Mouse (Mus musculus) layer of hippocampus, adult 9-10 months (tissue): ENCODE data around the gene Phxr2.

Experiments
- DNase-seq: peaks from one replicate; pipeline ENCODE4 v3.0.0; 2022; ENCODE audit warnings: low spot score

Phxr2 gene

DNA sequence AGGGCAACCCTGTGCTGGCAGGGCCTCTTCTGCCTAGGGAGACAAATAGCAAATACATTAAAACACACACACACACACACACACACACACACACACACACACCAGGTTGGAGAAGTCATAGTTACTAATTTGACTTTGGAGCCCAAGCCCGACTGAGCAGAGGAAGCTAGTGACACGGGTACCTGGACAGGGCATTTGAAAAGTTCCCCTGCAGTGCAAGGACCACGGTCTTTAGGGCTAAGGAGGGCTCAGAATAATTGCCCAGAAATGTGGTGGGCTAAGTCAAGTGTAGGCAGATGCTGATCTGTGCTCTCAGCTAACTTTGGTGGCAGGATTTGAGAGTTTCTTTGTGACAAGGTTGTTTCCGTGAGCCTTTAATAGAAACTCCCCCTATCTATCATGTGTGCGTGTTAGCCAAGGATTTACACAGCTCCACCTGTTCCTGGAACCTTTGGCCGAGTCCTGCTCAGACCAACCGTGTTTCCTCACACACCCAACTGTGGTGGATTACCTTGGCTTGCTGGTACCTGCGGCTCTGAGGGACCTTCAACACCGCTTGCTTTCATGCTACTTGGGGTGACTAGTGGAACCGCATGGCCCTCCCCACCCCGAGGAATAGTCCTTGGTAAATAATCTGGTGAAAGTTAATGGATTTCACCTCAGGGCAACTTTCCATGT, 6.6 kb upstream of the Phxr2 start:
- no peak for DNase-seq

DNA sequence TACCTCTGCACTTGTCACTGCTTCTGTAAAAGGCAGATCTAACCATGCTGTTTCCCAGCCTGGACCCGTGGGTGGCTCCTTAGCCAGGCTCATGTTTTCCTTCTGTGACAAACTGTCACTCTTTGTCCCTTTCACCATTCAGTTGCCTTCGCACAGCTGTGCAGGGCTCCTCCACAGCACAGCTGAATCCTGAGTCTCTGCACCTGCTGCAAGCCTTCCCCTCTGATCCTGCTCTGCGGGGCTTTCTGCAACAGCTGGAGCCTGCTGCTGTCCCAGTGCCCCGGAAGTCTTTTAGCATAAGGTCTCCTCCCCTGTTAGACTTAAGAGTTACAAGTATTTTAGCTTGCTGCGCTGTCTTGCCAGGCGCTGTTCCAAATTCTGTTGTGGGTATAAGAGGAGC, 6.1 kb upstream of the Phxr2 start:
- no peak for DNase-seq

DNA sequence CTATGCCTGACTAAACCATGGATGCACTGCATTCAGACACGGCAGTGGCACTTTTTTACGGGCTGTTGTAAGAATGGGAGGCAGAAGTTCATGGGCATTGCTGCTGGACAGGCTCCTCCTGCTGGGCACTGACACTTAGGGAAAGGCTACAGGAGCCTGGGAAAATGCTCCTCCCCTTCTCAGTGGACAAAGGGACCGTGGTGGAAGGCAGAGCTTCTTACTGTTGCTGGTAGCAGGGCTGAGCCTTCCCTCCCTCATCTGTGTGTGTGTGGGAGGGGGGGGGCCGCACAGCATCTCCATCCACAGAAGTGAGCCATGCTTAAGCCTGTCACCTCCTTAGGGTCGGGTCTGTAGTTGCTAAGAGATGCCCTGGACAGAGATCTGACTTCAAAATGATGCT, 5.2 kb upstream of the Phxr2 start:
- no peak for DNase-seq

GRCm38 (mm10) chr10:99130611-99131010, 4.5 kb upstream of the Phxr2 start:
- no peak for DNase-seq

GRCm38 (mm10) chr10:99127691-99128261, 1.7 kb upstream of the Phxr2 start:
- DNase-seq, result no peak

GRCm38 (mm10) chr10:99126954-99127353, 829 bp upstream of the Phxr2 start:
- no peak for DNase-seq

GRCm38 (mm10) chr10:99119471-99119870, 6.7 kb downstream of the Phxr2 start:
- no peak for DNase-seq

GRCm38 (mm10) chr10:99118697-99119096, 7.4 kb downstream of the Phxr2 start:
- no peak for DNase-seq

DNA sequence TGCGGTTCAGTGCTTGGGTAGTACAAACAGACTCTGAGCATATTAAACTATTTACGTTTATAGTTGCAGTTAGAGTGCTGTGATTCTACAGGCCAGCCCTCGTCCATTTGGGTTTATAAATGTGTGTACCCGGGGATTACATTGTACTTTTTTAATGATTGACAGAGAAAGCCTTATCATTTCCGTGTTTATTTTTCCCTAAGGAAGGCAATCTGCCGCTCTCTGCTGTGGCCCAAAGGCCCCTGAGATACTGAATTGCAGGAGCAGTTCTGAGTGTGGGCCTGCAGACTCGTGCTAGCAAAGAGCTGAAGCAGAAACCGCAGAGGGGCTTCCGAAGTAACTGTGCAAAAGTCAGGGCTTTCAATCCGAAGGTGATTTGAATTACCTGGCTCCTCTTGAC, 8.2 kb downstream of the Phxr2 start:
- no peak for DNase-seq

DNA sequence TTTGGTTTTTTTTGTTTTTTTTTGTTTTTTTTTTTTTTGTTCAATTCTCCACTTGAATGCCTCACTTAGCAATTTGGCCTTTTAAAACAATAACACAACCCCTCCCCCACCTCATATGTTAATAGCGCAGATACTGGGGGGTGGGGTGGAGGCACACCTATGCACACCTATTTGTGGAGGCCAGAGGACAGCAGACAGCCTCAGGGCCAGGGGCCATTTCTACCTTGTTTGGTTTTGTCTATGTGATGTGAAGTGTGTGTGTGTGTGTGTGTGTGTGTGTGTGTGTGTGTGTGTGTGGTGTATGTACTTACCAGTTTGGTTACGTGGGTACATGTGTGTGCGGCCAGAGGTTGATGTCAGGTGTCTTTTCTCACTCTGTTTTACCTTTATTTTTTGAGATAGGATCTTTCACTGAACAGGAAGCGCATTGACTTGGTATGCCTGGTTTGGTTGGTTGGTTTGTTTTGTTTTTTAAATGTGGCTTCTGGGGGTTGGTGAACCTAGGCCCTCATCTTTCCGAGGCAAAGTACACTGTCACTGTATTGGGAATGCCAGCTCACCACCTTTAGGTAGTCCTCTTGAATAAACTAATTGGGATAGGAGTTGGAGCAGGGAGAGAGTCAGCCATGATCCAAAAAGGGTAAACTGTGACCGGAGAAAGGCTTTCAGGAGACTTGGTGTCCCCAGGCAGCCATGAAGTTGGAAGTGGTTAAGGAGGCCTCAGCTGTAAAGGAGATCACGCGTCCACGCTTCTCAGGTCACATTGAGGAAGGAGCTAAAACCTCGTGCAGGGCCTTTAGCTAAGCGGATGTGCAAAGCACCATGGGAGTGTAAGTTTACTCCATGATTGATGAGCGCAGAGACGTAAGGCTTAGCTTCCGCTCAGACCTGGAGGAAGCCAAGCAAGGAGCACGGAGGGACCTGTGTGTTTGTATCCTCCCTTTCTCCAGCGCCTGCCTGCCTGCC, 9.2 kb downstream of the Phxr2 start:
- no peak for DNase-seq

- no peak for DNase-seq
Measured at GRCm38 (mm10) chr10:99116237-99116632, 9.9 kb downstream of the Phxr2 start.

- DNase-seq, result no peak
Measured at GRCm38 (mm10) chr10:99115471-99116236, 10.5 kb downstream of the Phxr2 start.

DNA sequence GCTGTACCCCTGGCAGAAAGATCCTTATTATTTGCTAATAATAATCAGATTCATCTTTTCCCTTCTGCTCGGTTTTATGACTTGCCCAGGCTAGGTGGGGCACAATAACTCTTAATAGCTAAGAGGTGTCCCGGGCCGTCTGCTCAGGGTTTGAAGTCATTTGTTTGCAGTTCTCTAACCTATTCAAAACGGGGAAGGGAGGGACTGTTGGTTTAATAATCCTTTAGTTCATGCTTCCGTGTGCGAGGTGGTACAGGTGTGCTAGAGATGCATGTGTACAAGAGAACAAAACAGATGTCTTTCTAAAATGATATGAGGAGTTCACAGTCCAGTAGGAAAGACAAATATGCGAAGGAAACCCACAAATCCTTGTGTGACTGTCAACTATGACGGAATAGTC, 11.8 kb downstream of the Phxr2 start:
- no peak for DNase-seq

DNA sequence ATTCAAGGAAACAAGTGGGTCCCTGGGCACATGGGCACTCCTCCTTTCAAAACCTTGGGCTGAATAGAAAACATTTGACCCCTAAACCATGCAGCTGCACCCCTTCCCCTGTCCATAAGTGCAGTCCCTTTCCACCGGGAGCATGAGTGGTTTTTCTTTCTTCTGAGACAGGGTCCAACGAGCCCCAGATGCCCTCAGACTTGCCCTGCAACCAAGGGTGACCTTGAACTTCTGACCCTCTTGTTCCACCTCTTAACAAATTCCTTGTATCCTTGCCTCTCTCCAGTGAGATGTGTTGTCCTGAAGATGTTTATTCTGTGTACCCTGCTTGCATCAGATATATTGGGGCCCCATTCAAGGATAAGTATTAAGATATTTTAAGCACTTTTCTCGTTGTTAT, 12.6 kb downstream of the Phxr2 start:
- DNase-seq, result no peak

- DNase-seq, result no peak
Measured at GRCm38 (mm10) chr10:99108431-99108982, 17.6 kb downstream of the Phxr2 start.

- no peak for DNase-seq
Measured at GRCm38 (mm10) chr10:99107964-99108363, 18.2 kb downstream of the Phxr2 start, which contains the start of gene Galnt4. TSS of gene Galnt4 (plus strand) at chr10:99108159.

DNA sequence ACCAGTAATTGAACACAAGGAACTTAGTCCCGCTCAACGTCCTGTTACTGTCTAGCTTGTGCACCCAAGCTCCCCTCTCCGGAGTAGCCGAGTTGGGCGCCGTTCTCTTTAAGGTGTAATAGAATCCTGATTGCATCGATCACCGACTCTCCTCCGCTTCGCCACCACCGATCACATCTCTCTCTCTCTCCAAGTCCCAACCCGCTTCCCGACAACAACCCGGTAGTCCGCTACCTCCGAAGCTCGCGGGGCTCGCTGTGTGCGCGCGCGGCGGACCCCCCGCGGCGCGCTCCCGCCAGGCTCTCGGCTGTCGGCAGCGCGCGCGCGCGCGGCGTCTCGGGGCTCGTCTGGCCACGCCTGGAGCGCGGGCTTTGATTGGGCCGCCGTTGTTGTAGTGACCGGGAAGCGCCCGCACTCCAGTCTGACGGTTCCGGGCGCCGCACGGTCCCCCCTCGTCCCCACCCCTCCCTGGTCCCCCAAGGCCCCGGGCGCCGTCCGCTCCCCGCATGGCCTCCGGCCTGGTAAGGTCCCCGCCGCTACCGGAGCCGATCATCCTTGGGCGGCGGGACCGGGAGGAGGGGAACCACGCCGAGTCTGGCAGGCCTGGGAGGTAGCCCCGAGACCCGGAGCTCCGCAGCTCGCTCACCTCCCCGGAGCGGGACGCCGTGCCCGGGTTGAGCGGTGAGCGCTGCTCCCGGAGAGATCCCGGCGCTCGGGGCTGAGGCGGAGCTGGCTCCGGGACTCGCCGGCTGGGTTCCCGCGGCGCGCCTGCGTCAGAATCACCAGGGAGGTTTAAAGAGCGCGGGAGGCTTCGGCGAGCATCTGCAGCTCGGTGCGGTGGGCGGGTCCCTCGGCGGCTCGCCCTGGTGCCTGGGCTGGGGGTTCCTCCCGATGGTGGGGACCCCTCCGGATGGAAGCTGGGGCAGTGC, 19.2 kb downstream of the Phxr2 start, which contains the start of gene Poc1b:
Poc1b (plus strand) TSS at position 334 of the 929 bp plus-strand sequence.
- DNase-seq, result no peak

- DNase-seq, result no peak
Measured at GRCm38 (mm10) chr10:99106311-99106702, 19.8 kb downstream of the Phxr2 start.

DNA sequence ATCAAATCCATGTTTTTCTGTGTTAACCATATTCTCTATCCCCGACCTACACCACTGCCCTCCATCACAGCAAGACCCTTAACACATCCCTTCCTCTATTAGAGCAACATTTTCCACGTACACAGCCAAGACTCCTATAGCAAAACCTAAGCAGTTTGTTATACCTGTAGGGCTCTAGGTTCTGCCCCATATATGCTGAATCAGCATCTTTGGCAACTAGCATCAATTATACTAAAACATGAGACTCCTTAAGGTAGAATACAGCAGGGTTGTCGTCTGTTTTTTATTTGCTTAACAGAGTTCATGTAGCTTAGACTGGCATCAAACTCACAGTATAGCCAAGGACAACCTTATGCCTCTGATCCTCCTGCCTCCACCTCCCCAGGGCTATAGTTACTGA, 20.6 kb downstream of the Phxr2 start:
- DNase-seq, result no peak

DNA sequence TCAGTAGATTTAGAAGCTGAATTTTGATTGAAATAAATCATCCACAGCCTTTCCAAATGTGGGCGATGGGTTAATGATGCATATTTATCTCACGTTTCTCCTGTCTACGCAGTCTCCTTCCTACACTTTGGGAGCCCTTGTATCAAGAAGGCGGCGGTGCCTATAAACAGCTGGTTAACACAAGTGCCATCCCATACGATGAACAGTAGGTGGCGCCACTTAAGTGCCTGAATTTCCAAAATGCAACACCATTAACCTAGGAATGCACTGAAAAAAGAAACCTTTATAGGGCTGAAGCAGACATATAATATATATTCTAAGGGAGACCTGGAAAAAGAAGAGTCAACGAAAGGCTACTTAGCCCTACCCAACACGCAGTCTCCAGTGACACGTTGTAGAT, 28.8 kb downstream of the Phxr2 start:
- DNase-seq, result no peak

DNA sequence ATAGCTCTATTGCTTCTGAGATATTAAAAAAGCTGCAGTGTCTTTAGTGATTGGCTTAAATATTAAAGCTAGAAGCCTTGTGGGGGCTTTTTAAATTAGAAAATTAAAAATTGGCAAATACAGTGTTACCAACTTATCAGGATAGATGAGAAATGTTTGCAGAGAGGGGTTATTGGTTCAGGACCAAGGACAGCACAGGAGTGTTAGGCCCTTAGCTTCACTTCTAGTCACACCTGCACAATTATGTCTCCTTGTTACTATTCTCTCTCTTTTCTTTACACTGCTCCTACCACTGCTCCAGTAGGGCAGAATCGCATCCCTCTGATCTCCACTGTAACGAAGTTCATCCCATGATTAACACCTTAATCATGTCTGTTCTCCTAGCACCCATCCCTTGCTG, 31.0 kb downstream of the Phxr2 start:
- DNase-seq, result no peak
